Mouse (Mus musculus) embryo, embryonic 11 days (tissue): ENCODE measurements around the gene Nupl2.

Source experiments
- DNase-seq: peaks from one replicate; pipeline ENCODE4 v3.0.0-alpha.2; 2015

Nupl2 gene

GRCm38 (mm10) chr5:24164789-24165445 is at the start of gene Nupl2:
Gene Nupl2 (plus strand): TSS chr5:24164963.
- peak; percentile 97 for DNase-seq

- DNase-seq = no peak
Measured at GRCm38 (mm10) chr5:24122221-24122620, 42.5 kb upstream of the Nupl2 start.

GRCm38 (mm10) chr5:24124175-24124574 is 40.6 kb upstream of the Nupl2 start:
- peak; percentile 47 for DNase-seq

DNA sequence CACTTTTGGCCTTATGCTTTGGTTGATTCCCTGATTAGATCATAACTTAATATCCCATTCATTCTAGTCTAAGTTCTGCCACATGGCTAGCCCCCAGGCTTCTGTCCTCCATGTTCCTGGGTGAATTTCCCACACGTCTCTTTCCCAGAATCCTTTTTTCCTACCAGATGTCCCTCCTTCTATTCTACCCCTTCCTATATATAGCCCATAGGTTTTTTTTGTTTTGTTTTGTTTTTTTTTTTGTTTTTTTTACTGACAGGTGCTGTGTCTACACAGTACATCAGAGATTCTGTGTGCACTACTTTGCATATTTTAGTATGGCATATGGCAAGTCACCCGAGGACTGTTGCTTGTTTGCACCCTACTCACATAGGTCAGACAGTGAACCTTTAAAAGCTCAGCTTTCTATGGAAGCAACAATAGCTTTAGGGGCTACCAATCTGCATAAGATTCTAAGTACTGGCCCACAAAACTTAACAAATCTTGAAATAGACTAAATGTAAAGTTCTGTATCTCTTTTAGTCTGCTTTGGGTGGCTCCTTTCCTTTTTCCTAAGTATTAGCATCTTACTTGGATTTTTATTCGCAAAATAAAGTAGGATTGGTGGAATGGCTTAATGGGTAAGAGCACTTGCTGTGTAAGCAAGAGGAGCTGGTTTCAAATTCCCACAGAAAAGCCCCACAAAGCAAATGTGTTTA is 40.0 kb upstream of the Nupl2 start:
- peak; percentile 5 for DNase-seq

- DNase-seq = no peak
Measured at GRCm38 (mm10) chr5:24125910-24126636, 38.7 kb upstream of the Nupl2 start.

GRCm38 (mm10) chr5:24126967-24127366 is 37.8 kb upstream of the Nupl2 start:
- DNase-seq = no peak

DNA sequence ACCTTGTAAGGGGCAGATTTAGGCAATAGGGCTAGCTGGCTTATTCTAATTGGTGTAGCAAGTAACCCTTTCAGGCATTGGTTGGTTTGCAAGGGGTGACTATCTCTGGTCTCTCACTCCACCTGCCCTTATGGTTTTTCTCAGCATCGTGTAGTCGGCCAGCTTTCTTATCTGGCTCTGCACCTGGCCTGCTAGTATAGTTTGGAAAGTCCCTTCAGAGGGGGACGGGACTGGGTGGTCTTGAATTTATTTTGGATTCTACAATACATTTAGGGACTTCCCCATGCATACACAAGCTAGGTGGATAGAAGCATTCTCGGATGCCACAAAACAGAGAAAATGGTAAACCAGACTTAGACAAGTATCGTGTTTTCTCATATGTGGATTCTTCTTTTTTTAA is 17.8 kb upstream of the Nupl2 start:
- DNase-seq = no peak

DNA sequence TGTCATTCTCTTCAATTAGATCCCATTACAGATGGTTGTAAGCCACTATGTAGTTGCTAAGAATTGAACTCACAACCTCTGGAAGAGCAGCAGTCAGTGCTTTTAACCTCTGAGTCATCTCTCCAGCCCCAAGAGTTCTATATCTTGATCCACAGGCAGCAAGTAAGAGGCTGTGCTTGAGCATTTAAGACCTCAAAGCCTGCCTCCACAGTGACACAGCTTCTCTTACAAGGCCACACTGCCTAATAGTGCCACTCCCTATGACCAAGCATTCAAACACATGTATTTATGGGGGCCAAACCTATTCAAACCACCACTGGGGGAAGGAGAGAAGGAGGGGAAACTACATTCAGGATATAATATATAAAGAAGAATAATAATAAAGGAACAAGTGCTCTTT is 12.6 kb upstream of the Nupl2 start:
- no peak for DNase-seq

DNA sequence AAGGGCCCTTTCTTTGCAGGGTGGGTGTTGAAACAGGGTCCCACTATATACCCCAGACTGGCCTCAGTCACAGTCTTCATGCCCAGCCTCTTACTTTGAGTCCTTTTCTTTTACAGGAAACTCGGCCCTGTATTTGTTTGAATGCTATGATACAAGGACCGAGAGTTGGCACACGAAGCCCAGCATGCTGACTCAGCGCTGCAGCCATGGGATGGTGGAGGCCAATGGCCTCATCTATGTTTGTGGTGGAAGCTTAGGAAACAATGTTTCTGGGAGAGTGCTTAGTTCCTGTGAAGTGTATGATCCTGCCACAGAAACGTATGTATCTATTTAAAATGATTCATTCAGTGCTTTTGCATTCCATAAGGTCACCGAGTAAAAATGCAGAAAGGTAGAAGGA is 8.0 kb upstream of the Nupl2 start:
- DNase-seq = no peak

- peak; percentile 34 for DNase-seq
Measured at GRCm38 (mm10) chr5:24167263-24167662, 2.5 kb downstream of the Nupl2 start.

DNA sequence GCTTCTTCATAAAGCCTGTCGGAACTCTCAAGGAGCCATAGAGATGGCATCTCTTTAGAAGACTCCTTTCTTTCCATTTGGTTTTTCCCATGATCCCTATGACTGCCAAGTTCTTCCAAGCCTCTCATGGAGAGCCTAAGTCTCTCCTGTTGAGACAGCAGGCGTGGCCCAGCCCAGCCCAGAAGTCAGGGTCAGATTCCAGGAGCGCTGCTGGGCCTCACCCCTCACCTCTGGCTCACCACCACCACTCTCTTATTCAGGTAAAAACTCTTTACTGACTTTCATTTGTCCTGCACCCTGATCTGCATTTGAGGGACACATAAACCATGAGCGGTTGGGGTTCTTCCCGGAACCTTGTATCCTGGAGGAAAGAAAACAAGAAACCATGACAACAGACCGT is 5.1 kb downstream of the Nupl2 start:
- DNase-seq = no peak

DNA sequence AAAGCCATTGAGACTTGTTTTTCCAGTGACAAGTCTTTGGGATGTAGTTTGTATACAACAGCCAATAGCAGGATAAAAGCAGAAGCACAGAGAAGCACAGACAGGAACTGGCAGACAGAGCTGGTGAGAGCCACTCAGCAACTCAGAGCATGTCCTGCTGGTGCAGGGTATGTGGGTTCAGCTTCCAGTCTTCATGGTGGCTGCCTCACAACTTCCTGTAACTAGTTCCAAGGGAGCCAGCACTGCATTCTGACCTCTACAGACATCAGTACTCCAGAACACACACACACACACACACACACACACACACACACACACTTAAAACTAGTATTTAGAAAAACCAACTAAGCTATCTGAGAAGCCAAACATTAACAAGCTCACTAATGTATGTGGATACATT is 7.3 kb downstream of the Nupl2 start:
- no peak for DNase-seq

DNA sequence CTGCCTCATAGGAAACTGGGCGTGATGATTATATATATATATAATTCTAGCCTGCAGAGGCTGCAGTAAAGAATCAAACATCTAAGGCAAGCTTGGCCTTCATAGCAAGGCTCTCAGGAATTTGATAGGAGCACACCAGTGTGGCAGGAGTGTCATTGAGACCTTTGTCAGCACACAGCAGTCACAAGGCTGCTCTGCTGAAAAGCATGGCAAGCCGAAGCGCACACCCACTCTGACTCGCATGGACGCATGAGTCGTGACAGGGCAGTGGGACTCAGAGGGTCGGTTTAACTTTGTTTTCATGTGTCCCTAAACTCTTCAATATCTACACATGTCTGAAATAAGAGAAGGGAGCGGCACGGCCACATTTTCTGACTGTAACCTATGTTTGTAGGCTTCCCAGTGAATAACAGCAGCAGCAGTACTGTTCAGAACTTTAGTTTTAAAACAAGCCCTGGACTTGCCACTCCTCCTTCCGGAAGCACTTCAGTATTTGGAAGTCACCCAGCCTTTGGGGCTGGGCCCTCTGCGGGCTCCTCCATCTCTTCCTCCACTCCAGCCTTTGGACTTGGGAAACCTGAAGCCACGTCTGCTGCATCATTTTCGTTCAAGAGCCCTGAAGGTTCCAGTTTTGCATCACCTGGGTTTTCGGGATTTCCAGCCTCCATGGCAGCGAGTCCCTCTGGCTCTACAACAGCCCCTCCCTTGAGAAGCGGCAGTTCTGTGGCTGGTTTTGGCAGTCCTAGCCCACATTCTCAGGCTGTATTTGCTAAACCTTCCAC is 16.9 kb downstream of the Nupl2 start:
- DNase-seq = no peak

- DNase-seq = no peak
Measured at GRCm38 (mm10) chr5:24182296-24182734, 17.6 kb downstream of the Nupl2 start.

DNA sequence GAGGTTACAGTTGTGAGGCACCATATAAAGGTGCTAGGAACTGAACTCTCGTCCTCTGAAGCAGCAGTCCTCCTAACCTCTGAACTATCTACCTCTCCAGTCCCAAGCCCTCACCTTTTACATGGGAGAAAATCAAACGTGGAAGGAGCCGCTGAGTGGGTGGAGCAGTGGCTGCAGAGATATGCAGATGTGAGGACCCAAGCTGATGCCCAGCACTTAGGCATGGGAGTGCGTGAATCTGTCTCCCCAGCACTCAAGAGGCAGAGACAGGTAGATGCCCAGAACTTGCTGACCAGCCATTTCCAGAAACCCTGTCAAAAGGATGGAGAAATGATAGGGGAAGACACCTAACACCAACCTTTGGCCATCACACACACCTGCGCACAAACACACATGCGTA is 18.3 kb downstream of the Nupl2 start:
- DNase-seq = no peak

GRCm38 (mm10) chr5:24184011-24184410 is 19.2 kb downstream of the Nupl2 start:
- no peak for DNase-seq

- DNase-seq = no peak
Measured at GRCm38 (mm10) chr5:24188476-24188875, 23.7 kb downstream of the Nupl2 start.

- no peak for DNase-seq
Measured at GRCm38 (mm10) chr5:24191821-24192220, 27.1 kb downstream of the Nupl2 start.

- DNase-seq = no peak
Measured at GRCm38 (mm10) chr5:24201006-24201405, 36.2 kb downstream of the Nupl2 start.

DNA sequence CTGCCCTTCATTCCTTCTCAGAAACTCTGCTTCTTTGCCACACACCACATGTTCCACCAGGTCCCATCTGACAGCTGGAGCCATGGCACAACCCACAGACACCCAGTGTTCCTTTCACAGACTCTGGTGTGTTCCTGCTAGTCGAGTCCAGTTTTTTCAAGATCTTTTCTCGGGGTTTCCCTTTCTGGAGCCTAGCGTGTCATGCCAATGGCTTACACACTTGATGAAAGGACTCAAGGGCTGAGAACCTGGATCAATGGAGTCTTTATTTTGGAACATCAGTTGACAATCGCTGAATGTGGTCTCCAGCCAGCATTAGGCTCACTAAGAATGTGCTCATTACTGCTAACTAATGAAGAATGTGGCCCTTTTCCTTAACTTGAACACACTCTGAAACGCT is 37.7 kb downstream of the Nupl2 start:
- no peak for DNase-seq

DNA sequence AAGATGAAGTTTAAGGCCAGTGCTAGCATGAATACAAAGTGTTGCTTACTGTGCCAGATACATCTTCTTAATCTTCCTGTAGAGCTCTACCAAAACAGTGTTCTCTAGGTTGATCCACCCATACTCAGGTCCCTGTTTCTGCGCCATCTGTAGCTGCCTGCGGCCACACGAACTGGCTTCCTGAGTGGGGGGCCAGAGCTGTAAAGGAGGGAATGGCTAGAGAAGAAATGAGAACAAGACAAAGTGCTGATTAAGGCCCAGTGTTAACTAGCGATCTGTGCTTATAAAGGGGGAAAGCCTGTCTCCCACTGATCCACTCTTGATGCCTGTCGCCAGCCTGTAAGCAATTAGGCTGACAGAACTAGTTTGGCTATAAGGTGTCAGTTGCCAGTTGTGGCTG is 38.5 kb downstream of the Nupl2 start:
- DNase-seq = no peak

- DNase-seq = peak; percentile 9
Measured at GRCm38 (mm10) chr5:24207965-24208364, 43.2 kb downstream of the Nupl2 start.

DNA sequence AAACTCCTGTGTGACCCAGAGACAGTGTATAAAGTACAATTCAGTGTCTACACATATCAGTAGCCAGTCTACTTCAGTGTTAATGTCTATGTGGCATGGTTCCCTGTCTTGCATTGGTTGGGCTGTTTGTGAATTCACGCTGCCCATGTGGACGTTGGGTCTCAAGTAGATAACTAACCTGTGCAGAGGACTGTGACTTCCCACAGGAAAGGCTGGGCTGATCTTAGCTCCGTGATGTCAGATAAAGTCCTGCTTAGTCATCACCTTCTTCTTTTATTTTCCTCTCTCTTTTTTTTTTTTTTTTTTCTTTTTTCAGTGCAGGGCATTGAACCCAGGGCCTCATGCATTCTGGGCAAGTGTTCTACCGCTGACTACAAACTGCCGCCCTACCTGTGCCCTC is 43.7 kb downstream of the Nupl2 start:
- no peak for DNase-seq
